Mouse (Mus musculus) cerebellum, postnatal 36 days (tissue): Measurements from ENCODE around the gene Smyd4.
A peak's percentile ranks its signal among the peaks of the same experiment; 100 is the strongest.

Experiments
- DNase-seq, 2 experiments: peaks; one replicate each; pipeline ENCODE4 v3.0.0; 2021 to 2022; ENCODE audit warnings: mixed read lengths in 2 of 2

Smyd4 gene

DNA sequence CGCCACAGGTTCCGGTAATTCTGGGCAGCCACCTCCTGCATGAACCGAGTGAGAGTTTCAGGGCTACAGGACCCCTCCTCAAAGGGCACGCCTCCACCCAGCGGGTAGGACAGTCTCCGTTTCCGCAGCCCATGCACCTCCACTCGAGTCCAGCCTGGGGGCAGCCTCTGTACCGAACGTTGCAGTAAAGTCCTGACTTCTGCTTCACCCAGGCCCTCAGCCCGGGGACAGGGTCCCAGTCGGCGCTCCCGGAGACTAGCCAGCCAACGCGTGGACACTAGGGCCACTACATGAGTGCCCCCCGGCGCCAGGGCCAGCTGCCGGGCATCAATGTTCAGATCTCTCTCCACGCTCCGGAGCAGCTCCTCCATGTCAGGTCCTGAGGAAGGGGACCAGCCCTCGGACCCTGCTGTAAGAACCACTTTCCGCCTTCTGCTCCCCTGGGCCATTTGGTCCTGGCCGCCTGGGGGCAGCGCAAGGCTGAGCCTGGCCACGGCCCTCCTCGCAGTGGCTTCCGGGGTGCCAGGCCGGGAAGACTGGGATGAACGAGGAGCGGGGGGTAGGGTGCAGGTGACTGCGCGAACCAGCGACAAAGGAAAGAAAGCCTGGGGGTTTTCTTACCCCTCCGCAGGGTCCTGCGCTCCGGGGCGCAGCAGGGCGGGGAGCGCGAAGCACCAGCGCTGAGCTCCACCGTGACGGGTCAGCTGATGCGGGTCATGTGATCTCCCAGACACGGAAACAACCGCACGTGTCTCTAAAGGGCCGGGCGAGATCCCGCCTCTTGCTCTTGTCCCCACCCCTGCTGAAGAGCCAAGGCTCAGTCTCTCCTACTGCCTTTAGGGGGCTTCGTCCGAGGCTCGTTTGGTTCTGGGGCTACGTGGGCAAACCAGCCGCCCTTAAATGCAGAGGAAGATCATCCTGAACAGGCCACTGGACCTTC, 106.0 kb downstream of the Smyd4 start, which contains the start of gene Wdr81:
Wdr81 (minus strand) TSS at position 727 of the 940 bp plus-strand sequence.
- DNase-seq = peak; percentile 80 to 84
